Mouse (Mus musculus) small intestine, adult 2 months (tissue): ENCODE data around the gene Sorl1.

Source experiments
- CTCF ChIP-seq: fragments of 200-500 bp; IDR thresholded peaks from 2 replicates; pipeline ENCODE4 v1.5.1; 2012; ENCODE audit warnings: low read depth, mild to moderate bottlenecking, control low read depth, inconsistent platforms, low read length, moderate library complexity, mixed read lengths; ENCODE audit not compliant: insufficient replicate concordance, insufficient read length; ENCODE audit errors: extremely low read depth
- POLR2A ChIP-seq: fragments of 200-500 bp; IDR thresholded peaks from 2 replicates; pipeline ENCODE4 v1.6.1; 2012; ENCODE audit warnings: low read depth, mild to moderate bottlenecking, control low read depth, inconsistent platforms, low read length, moderate library complexity

DNA sequence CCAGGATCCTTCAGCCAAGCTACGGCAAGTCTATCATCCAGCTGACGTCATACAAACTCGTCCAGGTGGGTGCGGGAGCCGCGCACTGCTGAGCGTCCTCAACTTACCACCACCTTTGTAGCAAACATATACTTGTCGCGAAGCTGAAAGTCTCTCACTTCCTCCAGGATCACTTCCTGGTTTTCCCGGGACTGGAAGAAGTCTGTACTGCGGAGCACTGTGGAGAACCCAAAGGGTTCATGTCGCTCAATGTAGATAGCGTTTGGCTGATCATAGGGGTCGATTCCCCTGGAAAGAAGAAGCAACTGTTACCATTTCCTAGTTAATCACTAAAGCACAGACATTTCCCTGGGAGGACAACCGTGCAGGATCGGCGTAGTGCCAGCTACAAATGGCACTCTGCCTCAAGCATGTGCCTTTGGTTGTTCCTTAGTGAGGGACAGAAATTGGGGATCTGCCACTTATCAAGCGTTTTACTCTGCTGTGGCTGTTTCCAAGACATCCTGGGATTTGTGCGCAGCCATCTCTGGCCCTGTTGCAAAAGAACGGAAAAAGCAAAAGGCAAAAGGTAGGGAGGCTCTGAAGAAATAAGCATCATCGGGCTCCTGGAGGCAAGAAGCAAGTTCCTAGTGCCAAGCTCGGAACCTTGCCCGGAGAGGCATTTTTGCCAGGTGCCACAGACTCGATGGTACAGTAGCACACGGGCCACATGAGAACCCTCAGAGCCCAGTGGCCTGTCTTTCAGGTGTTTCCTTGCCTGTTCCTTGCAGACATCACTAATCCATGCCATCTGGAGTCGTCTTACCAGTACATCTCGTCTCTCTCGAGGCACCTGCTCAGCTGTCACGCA, 42.2 kb downstream of the Sorl1 start:
- no peak for TF ChIP-seq CTCF
- TF ChIP-seq POLR2A = no peak
